Mouse (Mus musculus): ENCODE measurements at regions not wholly inside any gene's neighbourhood (a gene's known extent, or its start where the extent isn't known, plus 50 kb on each side); places are given as distances from the start of the nearest gene placed in this dataset.

DNA sequence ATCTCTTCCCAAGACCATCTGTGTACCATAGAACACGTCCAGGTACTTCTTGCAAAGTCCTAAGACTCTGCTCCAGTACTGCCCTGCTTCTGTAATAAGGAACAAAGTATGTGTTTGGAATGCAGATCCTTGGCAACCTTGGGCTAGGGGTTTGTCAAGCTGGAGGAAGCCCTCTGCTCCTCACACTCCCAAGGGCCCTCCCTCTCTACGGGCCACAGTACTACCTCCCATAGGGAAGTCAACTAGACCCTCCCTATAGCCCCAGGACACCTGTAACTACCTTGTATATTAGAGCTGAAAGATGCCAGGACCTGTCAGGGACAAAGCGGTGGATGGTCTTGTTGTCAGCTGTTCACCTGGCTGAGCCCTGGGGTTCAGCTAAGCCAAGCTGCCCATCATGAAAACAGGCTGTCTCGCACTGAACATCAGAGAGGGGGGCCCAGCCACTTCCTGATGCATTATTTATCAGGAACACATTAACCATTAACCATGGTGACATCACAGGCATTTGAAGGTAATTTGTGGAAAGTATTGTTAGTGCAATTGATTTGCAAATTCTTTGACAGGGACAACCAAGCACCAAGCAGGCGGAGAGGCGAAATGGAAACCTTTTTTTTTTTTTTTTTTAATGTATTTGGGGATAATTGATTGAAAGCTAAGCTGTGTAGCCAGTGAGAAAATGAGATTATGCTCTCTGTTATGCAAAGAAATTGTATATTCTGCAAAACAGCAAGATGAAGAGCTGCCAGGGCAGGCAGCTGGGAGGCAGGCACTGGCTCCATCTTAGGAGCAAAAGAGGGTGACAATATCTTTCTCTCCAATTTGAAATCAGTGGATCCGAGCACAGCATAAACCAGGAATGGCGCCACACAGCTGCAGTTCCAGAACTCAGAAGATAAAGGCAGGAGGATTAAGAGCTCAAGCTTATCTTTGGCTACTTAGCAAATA, 110.5 kb upstream of the Hs6st1 start:
- ATAC-seq (peak; percentile 68; the same call in 1 of the 2 replicates), DNase-seq (peak; percentile 20)
- Histone ChIP-seq H3K27ac (ENCODE audit: low read depth, low read length) (no peak overlapping the region), H3K36me3 (ENCODE audit: insufficient read depth) (no peaks in the 10 kb centered on the region), H3K4me1 (ENCODE audit: insufficient read depth) (no peaks in the 10 kb centered on the region), H3K27me3 (ENCODE audit: insufficient read depth, low read length) (no peaks in the 10 kb centered on the region), H3K9me3 (ENCODE audit: low read length) (no peaks in the 10 kb centered on the region), H3K9ac (no peak overlapping the region), H3K4me3 (ENCODE audit: low read depth, low read length) (no peak overlapping the region), H3K4me2 (ENCODE audit: low read depth) (no peak overlapping the region)
- no peak for TF ChIP-seq CTCF (IDR thresholded peaks at IDR 0.05; ENCODE audit: low read depth)
- 37% methylated on average over 8 of the region's 8 CpGs for WGBS

DNA sequence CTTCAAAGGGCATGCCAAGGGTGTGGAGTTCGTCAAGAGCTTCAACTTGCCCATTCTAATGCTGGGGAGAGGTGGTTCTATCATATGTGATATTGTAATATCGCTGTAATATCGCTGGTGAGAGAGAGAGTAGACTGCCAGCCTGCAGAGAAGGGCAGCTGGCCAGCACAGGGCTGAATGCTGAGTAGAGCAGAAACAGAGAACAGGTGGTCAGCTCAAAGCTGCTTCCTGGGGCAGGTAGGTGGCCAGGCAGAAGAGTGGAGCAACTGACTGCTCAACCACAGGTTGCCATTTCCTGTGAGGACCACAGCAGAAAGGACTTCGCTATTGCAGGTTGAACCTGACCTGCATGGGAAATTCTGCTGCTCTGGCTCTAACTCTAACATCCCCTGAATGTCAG, 108.5 kb upstream of the Hs6st1 start:
- DNase-seq (no peak), ATAC-seq (no peak)
- WGBS, result 90% methylated on average over 4 of the region's 4 CpGs
- Histone ChIP-seq H3K4me3 (ENCODE audit: low read depth, low read length) (no peak overlapping the region), H3K36me3 (ENCODE audit: insufficient read depth) (no peaks in the 10 kb centered on the region), H3K4me1 (ENCODE audit: insufficient read depth) (no peaks in the 10 kb centered on the region), H3K9ac (no peak overlapping the region), H3K27ac (ENCODE audit: low read depth, low read length) (no peak overlapping the region), H3K27me3 (ENCODE audit: insufficient read depth, low read length) (no peaks in the 10 kb centered on the region), H3K4me2 (ENCODE audit: low read depth) (no peak overlapping the region), H3K9me3 (ENCODE audit: low read length) (no peaks in the 10 kb centered on the region)
- TF ChIP-seq CTCF (IDR thresholded peaks at IDR 0.05; ENCODE audit: low read depth), result no peak

GRCm38 (mm10) chr1:35960844-35961243, 107.4 kb upstream of the Hs6st1 start:
- TF ChIP-seq CTCF (IDR thresholded peaks at IDR 0.05; ENCODE audit: low read depth), result no peak
- H3K36me3 ChIP-seq (ENCODE audit: insufficient read depth), result no peaks in the 10 kb centered on the region
- no peaks in the 10 kb centered on the region for H3K27me3 ChIP-seq (ENCODE audit: insufficient read depth, low read length)
- no peaks in the 10 kb centered on the region for H3K9me3 ChIP-seq (ENCODE audit: low read length)
- DNase-seq (no peak), ATAC-seq (no peak)
- H3K9ac ChIP-seq, result no peak overlapping the region
- H3K4me1 ChIP-seq (ENCODE audit: insufficient read depth), result no peaks in the 10 kb centered on the region
- H3K4me3 ChIP-seq (ENCODE audit: low read depth, low read length), result no peak overlapping the region
- no peak overlapping the region for H3K27ac ChIP-seq (ENCODE audit: low read depth, low read length)
- 93% methylated on average over 2 of the region's 2 CpGs for WGBS
- H3K4me2 ChIP-seq (ENCODE audit: low read depth), result no peak overlapping the region

DNA sequence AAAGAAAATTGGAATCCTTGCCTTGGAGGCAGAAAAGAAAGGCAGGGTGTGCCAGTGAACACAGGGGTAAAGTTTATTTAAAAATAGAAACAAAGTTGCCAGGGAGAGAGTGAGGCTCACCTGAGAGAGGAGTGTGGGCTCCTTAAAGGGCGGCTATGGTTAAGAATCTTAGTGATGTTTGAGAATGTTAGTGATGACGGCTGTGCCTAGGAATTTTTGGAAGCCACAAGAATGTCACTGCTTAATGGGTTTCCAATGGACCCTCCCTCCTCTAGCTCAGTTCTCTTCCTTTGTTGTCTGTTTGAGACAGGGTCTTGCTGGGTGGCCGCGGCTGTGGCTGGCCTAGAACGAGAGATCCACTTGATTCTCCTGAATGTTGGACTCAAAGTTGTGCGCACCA, 106.3 kb upstream of the Hs6st1 start:
- no peak overlapping the region for H3K4me3 ChIP-seq (ENCODE audit: low read depth, low read length)
- no peaks in the 10 kb centered on the region for H3K4me1 ChIP-seq (ENCODE audit: insufficient read depth)
- H3K27me3 ChIP-seq (ENCODE audit: insufficient read depth, low read length), result no peaks in the 10 kb centered on the region
- 83% methylated on average over 6 of the region's 6 CpGs for WGBS
- no peak for TF ChIP-seq CTCF (IDR thresholded peaks at IDR 0.05; ENCODE audit: low read depth)
- H3K9ac ChIP-seq, result no peak overlapping the region
- no peaks in the 10 kb centered on the region for H3K36me3 ChIP-seq (ENCODE audit: insufficient read depth)
- no peaks in the 10 kb centered on the region for H3K9me3 ChIP-seq (ENCODE audit: low read length)
- DNase-seq (no peak), ATAC-seq (no peak)
- no peak overlapping the region for H3K27ac ChIP-seq (ENCODE audit: low read depth, low read length)
- H3K4me2 ChIP-seq (ENCODE audit: low read depth), result no peak overlapping the region

- H3K4me3 ChIP-seq (ENCODE audit: low read depth, low read length), result no peak overlapping the region
- ATAC-seq (no peak), DNase-seq (no peak)
- no peak overlapping the region for H3K9ac ChIP-seq
- no peaks in the 10 kb centered on the region for H3K4me1 ChIP-seq (ENCODE audit: insufficient read depth)
- H3K36me3 ChIP-seq (ENCODE audit: insufficient read depth), result no peaks in the 10 kb centered on the region
- no peak overlapping the region for H3K4me2 ChIP-seq (ENCODE audit: low read depth)
- no peak overlapping the region for H3K27ac ChIP-seq (ENCODE audit: low read depth, low read length)
- no peaks in the 10 kb centered on the region for H3K27me3 ChIP-seq (ENCODE audit: insufficient read depth, low read length)
- no peaks in the 10 kb centered on the region for H3K9me3 ChIP-seq (ENCODE audit: low read length)
- TF ChIP-seq CTCF (IDR thresholded peaks at IDR 0.05; ENCODE audit: low read depth), result no peak
These were observed 99.7 kb upstream of the Hs6st1 start for GRCm38 (mm10) chr1:35968489-35968888.

DNA sequence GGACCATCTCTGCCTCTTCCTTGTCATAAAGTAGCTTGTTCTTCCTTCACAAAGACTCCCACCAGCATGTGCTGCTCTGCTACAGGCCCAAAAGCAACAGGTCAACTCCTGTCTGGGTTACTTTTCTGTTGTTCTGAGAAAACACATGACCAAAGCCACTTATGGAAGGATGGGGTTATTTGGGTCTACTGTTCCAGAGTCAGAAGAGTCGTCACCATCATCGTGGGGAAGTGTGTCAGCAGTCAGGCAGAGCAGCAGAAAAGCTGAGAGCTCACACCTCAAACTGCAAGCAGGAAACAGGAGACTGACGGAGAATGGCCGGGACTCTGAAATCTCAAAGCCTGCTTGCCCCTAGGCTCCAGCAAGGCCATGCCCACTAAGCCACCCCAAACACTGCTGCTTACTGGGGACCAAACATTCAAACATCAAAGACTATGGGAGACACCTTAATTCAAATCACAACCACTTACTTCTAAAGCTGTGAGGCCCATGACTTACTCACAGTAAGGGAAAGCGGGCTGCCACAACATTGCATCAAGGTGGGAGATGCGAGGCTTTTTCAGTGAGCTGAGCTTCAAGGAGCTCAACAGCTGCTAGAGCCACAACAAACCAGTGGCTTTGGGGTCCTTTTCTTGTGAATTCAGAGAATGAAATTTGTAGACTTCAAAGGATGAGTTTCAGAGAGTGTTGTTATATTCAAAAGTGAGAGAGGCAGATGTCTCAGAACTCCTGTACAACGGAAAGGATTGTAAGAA, 96.6 kb upstream of the Hs6st1 start:
- Histone ChIP-seq H3K27ac (ENCODE audit: low read depth, low read length) (no peak overlapping the region), H3K4me1 (ENCODE audit: insufficient read depth) (no peaks in the 10 kb centered on the region), H3K4me2 (ENCODE audit: low read depth) (no peak overlapping the region), H3K4me3 (ENCODE audit: low read depth, low read length) (no peak overlapping the region), H3K27me3 (ENCODE audit: insufficient read depth, low read length) (no peaks in the 10 kb centered on the region), H3K9ac (no peak overlapping the region), H3K9me3 (ENCODE audit: low read length) (no peaks in the 10 kb centered on the region), H3K36me3 (ENCODE audit: insufficient read depth) (no peaks in the 10 kb centered on the region)
- DNase-seq, result no peak
- 60% methylated on average over 7 of the region's 7 CpGs for WGBS
- no peak for TF ChIP-seq CTCF (IDR thresholded peaks at IDR 0.05; ENCODE audit: low read depth)
- no peak for ATAC-seq

DNA sequence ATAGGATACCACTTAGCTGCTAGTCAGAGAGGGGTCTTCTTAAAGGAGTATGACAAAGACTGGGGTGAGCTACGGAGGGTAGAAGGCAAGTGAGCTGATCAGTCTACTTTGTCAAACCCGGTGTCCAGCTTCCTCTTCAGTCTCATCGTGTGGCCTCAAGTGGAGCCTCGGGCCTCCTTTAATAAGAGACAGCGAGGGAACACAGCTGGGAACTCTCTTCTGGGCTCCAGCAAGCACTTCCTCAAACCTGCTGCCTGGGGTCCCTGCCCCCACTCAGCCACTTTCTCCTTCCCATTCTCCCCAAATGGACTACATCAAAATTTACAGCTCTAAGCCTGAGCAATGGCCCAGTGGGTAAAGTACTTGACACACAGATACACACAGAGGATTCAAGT, 96.0 kb upstream of the Hs6st1 start:
- Histone ChIP-seq H3K27ac (ENCODE audit: low read depth, low read length) (no peak overlapping the region), H3K4me3 (ENCODE audit: low read depth, low read length) (no peak overlapping the region), H3K4me1 (ENCODE audit: insufficient read depth) (no peaks in the 10 kb centered on the region), H3K4me2 (ENCODE audit: low read depth) (no peak overlapping the region), H3K9ac (no peak overlapping the region), H3K27me3 (ENCODE audit: insufficient read depth, low read length) (no peaks in the 10 kb centered on the region), H3K36me3 (ENCODE audit: insufficient read depth) (no peaks in the 10 kb centered on the region), H3K9me3 (ENCODE audit: low read length) (no peaks in the 10 kb centered on the region)
- no peak for TF ChIP-seq CTCF (IDR thresholded peaks at IDR 0.05; ENCODE audit: low read depth)
- 51% methylated on average over 5 of the region's 5 CpGs for WGBS
- no peak for ATAC-seq
- DNase-seq, result no peak
